Mouse (Mus musculus): ENCODE data around the gene Fzd7. TPM values are rescaled to one million over a fixed set of nuclear protein-coding genes. Genes with fewer than 3 reads are reported as not detected.

Gene Fzd7
- polyA plus RNA-seq, 1 experiment from 2014 or later: 3.9 TPM

- H3K36me3 ChIP-seq (ENCODE audit: control insufficient read depth, insufficient read depth, low read length): no peaks in the 10 kb centered on the region
- 65% methylated on average over 11 of the region's 11 CpGs for WGBS
- DNase-seq (ENCODE audit: low spot score): no peak
- H3K9me3 ChIP-seq (ENCODE audit: control insufficient read depth, low read length): no peaks in the 10 kb centered on the region
- no peak overlapping the region for H3K9ac ChIP-seq (ENCODE audit: low read length)
- no peak overlapping the region for H3K4me2 ChIP-seq (replicated peaks; ENCODE audit: low read depth)
- H3K27me3 ChIP-seq (ENCODE audit: control insufficient read depth, insufficient read depth, low read length): no peaks in the 10 kb centered on the region
- no peak overlapping the region for H3K4me3 ChIP-seq (ENCODE audit: low read depth, low read length)
- ATAC-seq (ENCODE audit: low FRiP score, low TSS enrichment): no peak
- H3K4me1 ChIP-seq (replicated peaks; ENCODE audit: control insufficient read depth, insufficient read depth): peaks cover 4% of the 10 kb centered on the region; the same call in 1 of the 2 replicates
- TF ChIP-seq CTCF (IDR thresholded peaks at IDR 0.05; ENCODE audit: low read depth) (no peak), EP300 (optimal IDR thresholded peaks at IDR 0.05) (no peak)
- H3K27ac ChIP-seq (replicated peaks): no peak overlapping the region
These were observed 33.5 kb upstream of the Fzd7 start for GRCm38 (mm10) chr1:59448497-59449270.

DNA sequence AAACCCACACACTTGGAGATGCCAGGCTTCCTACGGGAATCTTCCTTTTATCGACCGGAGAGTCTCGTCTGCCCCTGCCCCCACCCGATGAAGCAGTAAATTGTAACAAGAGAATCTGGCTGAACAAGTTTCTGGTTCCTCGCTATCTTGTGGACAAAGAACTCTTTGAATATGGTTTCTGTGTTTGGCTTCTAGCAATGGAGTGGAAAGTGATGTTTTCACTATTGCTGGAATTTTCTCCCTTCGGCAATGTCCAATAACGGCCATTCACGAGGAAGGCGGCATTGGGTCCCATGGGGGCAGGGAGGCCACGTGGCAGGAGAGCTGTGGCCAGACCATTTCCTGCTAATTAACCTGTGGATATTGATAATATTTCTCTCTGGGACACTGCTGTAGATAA is 32.8 kb upstream of the Fzd7 start:
- H3K9ac ChIP-seq (ENCODE audit: low read length): no peak overlapping the region
- H3K27me3 ChIP-seq (ENCODE audit: control insufficient read depth, insufficient read depth, low read length): no peaks in the 10 kb centered on the region
- DNase-seq (ENCODE audit: low spot score) (peak; percentile 46), ATAC-seq (ENCODE audit: low FRiP score, low TSS enrichment) (no peak)
- no peaks in the 10 kb centered on the region for H3K9me3 ChIP-seq (ENCODE audit: control insufficient read depth, low read length)
- TF ChIP-seq EP300 (optimal IDR thresholded peaks at IDR 0.05) (no peak), CTCF (IDR thresholded peaks at IDR 0.05; ENCODE audit: low read depth) (no peak)
- H3K4me3 ChIP-seq (ENCODE audit: low read depth, low read length): no peak overlapping the region
- 26% methylated on average over 11 of the region's 11 CpGs for WGBS
- peaks cover 4% of the 10 kb centered on the region; the same call in 1 of the 2 replicates for H3K4me1 ChIP-seq (replicated peaks; ENCODE audit: control insufficient read depth, insufficient read depth)
- H3K27ac ChIP-seq (replicated peaks): 0 out of 2 replicates have a peak overlapping the region, but pooled peaks have one; percentile 35
- H3K4me2 ChIP-seq (replicated peaks; ENCODE audit: low read depth): 0 out of 2 replicates have a peak overlapping the region, but pooled peaks have one; percentile 12
- no peaks in the 10 kb centered on the region for H3K36me3 ChIP-seq (ENCODE audit: control insufficient read depth, insufficient read depth, low read length)

- Histone ChIP-seq H3K36me3 (ENCODE audit: control insufficient read depth, insufficient read depth, low read length) (no peaks in the 10 kb centered on the region), H3K27ac (replicated peaks) (no peak overlapping the region), H3K4me2 (replicated peaks; ENCODE audit: low read depth) (no peak overlapping the region), H3K4me3 (ENCODE audit: low read depth, low read length) (no peak overlapping the region), H3K9ac (ENCODE audit: low read length) (no peak overlapping the region), H3K4me1 (replicated peaks; ENCODE audit: control insufficient read depth, insufficient read depth) (peaks cover 4% of the 10 kb centered on the region; the same call in 1 of the 2 replicates), H3K9me3 (ENCODE audit: control insufficient read depth, low read length) (no peaks in the 10 kb centered on the region), H3K27me3 (ENCODE audit: control insufficient read depth, insufficient read depth, low read length) (no peaks in the 10 kb centered on the region)
- ATAC-seq (ENCODE audit: low FRiP score, low TSS enrichment) (no peak), DNase-seq (ENCODE audit: low spot score) (no peak)
- TF ChIP-seq EP300 (optimal IDR thresholded peaks at IDR 0.05) (no peak), CTCF (IDR thresholded peaks at IDR 0.05; ENCODE audit: low read depth) (no peak)
- WGBS: 92% methylated on average over 11 of the region's 11 CpGs
These were observed 31.3 kb upstream of the Fzd7 start for GRCm38 (mm10) chr1:59450896-59451295.

DNA sequence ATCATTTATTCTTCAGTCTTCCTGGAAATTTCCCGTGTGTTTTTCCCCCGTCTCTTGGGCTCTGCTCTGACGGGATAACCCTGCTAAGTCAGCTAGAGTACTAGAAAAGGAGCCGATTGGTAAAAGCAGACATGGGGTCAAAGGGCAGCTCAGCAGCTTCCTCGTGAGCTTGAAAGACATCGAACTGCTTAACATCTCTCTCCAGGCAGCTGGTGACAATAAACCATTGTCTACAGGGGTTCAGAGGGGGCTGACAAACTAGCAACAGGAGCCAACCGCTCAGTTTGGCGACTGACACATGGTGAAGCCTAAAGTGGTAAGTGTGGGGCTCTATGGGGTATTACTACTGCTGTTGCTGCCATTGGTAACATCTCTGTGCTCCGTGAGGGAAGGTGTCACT is 30.6 kb upstream of the Fzd7 start:
- ATAC-seq (ENCODE audit: low FRiP score, low TSS enrichment): no peak
- Histone ChIP-seq H3K4me1 (replicated peaks; ENCODE audit: control insufficient read depth, insufficient read depth) (peaks cover 4% of the 10 kb centered on the region; the same call in 1 of the 2 replicates), H3K4me2 (replicated peaks; ENCODE audit: low read depth) (no peak overlapping the region), H3K27me3 (ENCODE audit: control insufficient read depth, insufficient read depth, low read length) (no peaks in the 10 kb centered on the region), H3K27ac (replicated peaks) (no peak overlapping the region), H3K4me3 (ENCODE audit: low read depth, low read length) (no peak overlapping the region), H3K9ac (ENCODE audit: low read length) (no peak overlapping the region), H3K9me3 (ENCODE audit: control insufficient read depth, low read length) (no peaks in the 10 kb centered on the region), H3K36me3 (ENCODE audit: control insufficient read depth, insufficient read depth, low read length) (no peaks in the 10 kb centered on the region)
- 48% methylated on average over 9 of the region's 9 CpGs for WGBS
- no peak for DNase-seq (ENCODE audit: low spot score)
- TF ChIP-seq CTCF (IDR thresholded peaks at IDR 0.05; ENCODE audit: low read depth) (no peak), EP300 (optimal IDR thresholded peaks at IDR 0.05) (no peak)

DNA sequence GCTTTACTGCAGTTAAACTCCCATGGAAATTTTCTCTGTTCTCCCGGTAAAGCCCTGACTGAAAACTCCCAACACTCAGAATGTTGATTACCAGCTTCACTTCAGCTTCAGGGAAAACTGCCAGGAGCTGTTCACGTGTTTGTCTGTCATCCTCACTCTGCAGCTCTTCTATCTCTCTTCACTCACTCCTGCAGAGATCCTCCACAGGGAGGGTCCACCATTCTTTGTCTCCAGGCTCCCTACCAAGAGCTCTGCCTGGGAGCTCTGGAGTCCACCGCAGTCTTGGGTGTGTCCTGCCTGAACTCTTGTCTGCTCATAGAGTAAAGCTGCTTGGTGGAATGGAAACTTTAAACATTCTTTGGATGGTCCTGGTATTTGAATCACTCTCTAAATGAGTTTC is 25.4 kb upstream of the Fzd7 start:
- H3K4me3 ChIP-seq (ENCODE audit: low read depth, low read length): no peak overlapping the region
- H3K27me3 ChIP-seq (ENCODE audit: control insufficient read depth, insufficient read depth, low read length): no peaks in the 10 kb centered on the region
- no peak overlapping the region for H3K4me2 ChIP-seq (replicated peaks; ENCODE audit: low read depth)
- no peaks in the 10 kb centered on the region for H3K36me3 ChIP-seq (ENCODE audit: control insufficient read depth, insufficient read depth, low read length)
- no peaks in the 10 kb centered on the region for H3K9me3 ChIP-seq (ENCODE audit: control insufficient read depth, low read length)
- H3K4me1 ChIP-seq (replicated peaks; ENCODE audit: control insufficient read depth, insufficient read depth): no peaks in the 10 kb centered on the region
- no peak for ATAC-seq (ENCODE audit: low FRiP score, low TSS enrichment)
- TF ChIP-seq CTCF (IDR thresholded peaks at IDR 0.05; ENCODE audit: low read depth): no peak
- TF ChIP-seq EP300 (optimal IDR thresholded peaks at IDR 0.05): no peak
- no peak overlapping the region for H3K27ac ChIP-seq (replicated peaks)
- DNase-seq (ENCODE audit: low spot score): no peak
- no peak overlapping the region for H3K9ac ChIP-seq (ENCODE audit: low read length)
- WGBS: 21% methylated on average over 3 of the region's 3 CpGs

DNA sequence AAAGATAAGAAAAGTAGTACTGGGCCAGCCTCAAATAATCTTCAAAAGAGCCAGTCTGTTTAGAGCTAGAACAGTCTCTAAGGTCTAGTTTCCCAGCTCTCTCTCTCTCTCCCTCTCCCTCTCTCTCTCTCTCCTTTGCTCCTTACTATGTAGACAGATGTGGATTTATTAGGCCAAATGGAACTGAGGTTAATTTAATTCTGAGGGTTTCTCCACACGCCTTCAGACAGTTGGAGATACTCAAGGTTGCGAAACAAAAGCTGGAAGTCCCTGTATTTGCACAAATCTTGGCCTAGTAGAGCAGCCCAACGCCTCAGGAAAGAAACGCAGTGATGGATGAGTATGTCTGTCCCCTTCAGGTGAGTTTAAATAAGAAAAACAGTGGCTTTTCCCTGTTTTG is 24.4 kb upstream of the Fzd7 start:
- no peak for DNase-seq (ENCODE audit: low spot score)
- ATAC-seq (ENCODE audit: low FRiP score, low TSS enrichment): peak; percentile 40; the same call in 1 of the 2 replicates

More for the DNA sequence above, 24.4 kb upstream of the Fzd7 start:
- Histone ChIP-seq H3K27me3 (ENCODE audit: control insufficient read depth, insufficient read depth, low read length) (no peaks in the 10 kb centered on the region), H3K27ac (replicated peaks) (no peak overlapping the region), H3K9ac (ENCODE audit: low read length) (no peak overlapping the region), H3K4me3 (ENCODE audit: low read depth, low read length) (no peak overlapping the region), H3K36me3 (ENCODE audit: control insufficient read depth, insufficient read depth, low read length) (no peaks in the 10 kb centered on the region), H3K9me3 (ENCODE audit: control insufficient read depth, low read length) (no peaks in the 10 kb centered on the region), H3K4me1 (replicated peaks; ENCODE audit: control insufficient read depth, insufficient read depth) (no peaks in the 10 kb centered on the region), H3K4me2 (replicated peaks; ENCODE audit: low read depth) (no peak overlapping the region)
- 43% methylated on average over 4 of the region's 4 CpGs for WGBS
- no peak for TF ChIP-seq EP300 (optimal IDR thresholded peaks at IDR 0.05)
- no peak for TF ChIP-seq CTCF (IDR thresholded peaks at IDR 0.05; ENCODE audit: low read depth)
